ENCODE assay signal across 19 mouse cellular contexts in genomic region chrX:18563676-18564075, GRCm38 (mm10).
A peak's percentile ranks its signal among the peaks of the same experiment; 100 is the strongest.
DNase-seq lines count a peak whose midpoint lies in the region; ATAC-seq lines count a peak whose summit lies in the region.
"Had no signal": no experiment of that assay in that cellular context is flagged by ENCODE, and none has a peak within 500 bp of the region (broad histone marks: within the 10 kb centered on the region; RNA-seq: fewer than 3 reads in every experiment).

No protein-coding gene starts in this region.

- intact Hi-C loops in left cerebral cortex, postnatal 10 days (cut with DNase I) = no loop called here

- ATAC-seq in megakaryocyte progenitor cell, adult 5-6 weeks (replicated peaks; ENCODE audit: poor library complexity) = no peak
- ATAC-seq: CD4-positive, CD25-positive, alpha-beta regulatory T cell, adult 4 months; forebrain, embryonic 13.5 days; forebrain, embryonic 16.5 days had no signal

- DNase-seq in left cerebral cortex, adult 11 months (ENCODE audit: low spot score) = peak; percentile 27
- no peak for DNase-seq in left cerebral cortex, postnatal 10 days (ENCODE audit: extremely low spot score in 1 of 2, low spot score in 2 of 2)
- peak; percentile 72 for DNase-seq in brain, adult 2 months (ENCODE audit: low read depth, low spot score)
- DNase-seq in left cerebral cortex, adult 9 months (ENCODE audit: low spot score in 2 of 2) = peak; percentile 21 to 22
- peak; percentile 69 for DNase-seq in telencephalon, adult 2 months (ENCODE audit: low read depth, low spot score)
- DNase-seq: adrenal gland, adult 2 months; adrenal gland, postnatal 14 days; cerebellum, adult 11-12 months; cerebellum, adult 8-10 months; cerebellum, postnatal 10 days; cerebellum, postnatal 36 days; embryo, embryonic 11 days; gastrocnemius, adult 2 months; gastrocnemius, postnatal 14 days; heart, adult 11 months had no signal

Comparison
In these comparisons a context has a peak if more than half of its experiments do, and no peak if none do; other contexts are left out.
1. DNase-seq: peak in left cerebral cortex, adult 11 months (single experiment), brain, adult 2 months (single experiment), left cerebral cortex, adult 9 months (2 of 2) and telencephalon, adult 2 months (single experiment); none in left cerebral cortex, postnatal 10 days (0 of 2).